Mouse (Mus musculus): ENCODE data around the gene Aif1.

Aif1 gene

GRCm38 (mm10) chr17:35195631-35196320 is 19.9 kb upstream of the Aif1 start:
- DNase-seq (ENCODE audit: low spot score in 2 of 2) = peak; percentile 83 to 92

GRCm38 (mm10) chr17:35194844-35195630 is 19.2 kb upstream of the Aif1 start:
- peak; percentile 30 to 36 for DNase-seq (ENCODE audit: low spot score in 2 of 2)

GRCm38 (mm10) chr17:35193881-35194843 is 18.3 kb upstream of the Aif1 start, which contains the start of gene Ltb:
Gene Ltb, plus strand, starts transcription at chr17:35194439.
- peak; percentile 51 to 81 for DNase-seq (ENCODE audit: low spot score in 2 of 2)

- DNase-seq (ENCODE audit: low spot score in 2 of 2) = no peak
Measured at GRCm38 (mm10) chr17:35192924-35193323, 17.1 kb upstream of the Aif1 start.

- DNase-seq (ENCODE audit: low spot score in 2 of 2) = no peak
Measured at GRCm38 (mm10) chr17:35191723-35192122, 15.9 kb upstream of the Aif1 start.

GRCm38 (mm10) chr17:35190096-35190495 is 14.2 kb upstream of the Aif1 start:
- peak in 1 of 2 experiments; percentile 35 for DNase-seq (ENCODE audit: low spot score in 2 of 2)

GRCm38 (mm10) chr17:35189186-35189585 is 13.3 kb upstream of the Aif1 start:
- peak in 1 of 2 experiments; percentile 23 for DNase-seq (ENCODE audit: low spot score in 2 of 2)

GRCm38 (mm10) chr17:35187959-35188610 is 12.2 kb upstream of the Aif1 start, which contains the start of gene Lst1:
Gene Lst1, minus strand, starts transcription at chr17:35188439.
- DNase-seq (ENCODE audit: low spot score in 2 of 2) = no peak

GRCm38 (mm10) chr17:35187345-35187744 is 11.5 kb upstream of the Aif1 start:
- no peak for DNase-seq (ENCODE audit: low spot score in 2 of 2)

GRCm38 (mm10) chr17:35186681-35187080 is 10.8 kb upstream of the Aif1 start:
- peak in 1 of 2 experiments; percentile 72 for DNase-seq (ENCODE audit: low spot score in 2 of 2)

GRCm38 (mm10) chr17:35185639-35186611 is 10.1 kb upstream of the Aif1 start:
- DNase-seq (ENCODE audit: low spot score in 2 of 2) = peak in 1 of 2 experiments; percentile 90

GRCm38 (mm10) chr17:35180093-35180492 is 4.2 kb upstream of the Aif1 start:
- DNase-seq (ENCODE audit: low spot score in 2 of 2) = no peak

- peak; percentile 64 to 82 for DNase-seq (ENCODE audit: low spot score in 2 of 2)
Measured at GRCm38 (mm10) chr17:35178528-35178927, 2.7 kb upstream of the Aif1 start.

- DNase-seq (ENCODE audit: low spot score in 2 of 2) = peak in 1 of 2 experiments; percentile 17
Measured at GRCm38 (mm10) chr17:35175382-35175781, 486 bp downstream of the Aif1 start.

GRCm38 (mm10) chr17:35174201-35174977 is 1.5 kb downstream of the Aif1 start:
- DNase-seq (ENCODE audit: low spot score in 2 of 2) = peak in 1 of 2 experiments; percentile 13

GRCm38 (mm10) chr17:35173329-35173728 is 2.5 kb downstream of the Aif1 start:
- DNase-seq (ENCODE audit: low spot score in 2 of 2) = peak; percentile 28 to 44

- no peak for DNase-seq (ENCODE audit: low spot score in 2 of 2)
Measured at GRCm38 (mm10) chr17:35172445-35173234, 3.2 kb downstream of the Aif1 start.

GRCm38 (mm10) chr17:35168541-35169207 is 7.2 kb downstream of the Aif1 start:
- DNase-seq (ENCODE audit: low spot score in 2 of 2) = peak in 1 of 2 experiments; percentile 50

Data from spleen, postnatal 10 days (tissue).